Mouse (Mus musculus) T-cell, adult 66 days (primary cell): ENCODE measurements around the gene Tab2. TPM values are rescaled to one million over a fixed set of nuclear protein-coding genes. Genes with fewer than 3 reads are reported as not detected.

Experiments
- total RNA-seq, 2 experiments: library from RNA; stranded (reverse); gene quantifications; 3 replicates in 1 of 2; 4 replicates in 1 of 2; pipeline ENCODE4 v1.2.4; 2023

The Tab2 gene
- 100 to 1,000 TPM; 116 to 121 TPM for total RNA-seq

GRCm38 (mm10) chr10:7956228-7957001 lies at the start of gene Tab2:
TSS of gene Tab2 (minus strand) at chr10:7956230.

Other genes starting within 250 kb of the Tab2 start
- gene Katna1, start 230.2 kb downstream of the Tab2 start, total RNA-seq = 10 to 100 TPM; 53.1 to 62.0 TPM
- 10 to 100 TPM; 40.3 to 60.7 TPM for gene Ginm1, start 163.4 kb downstream of the Tab2 start, total RNA-seq
- 10 to 100 TPM; 71.0 to 71.6 TPM for gene Ppil4, start 163.3 kb downstream of the Tab2 start, total RNA-seq
- gene Zc3h12d, start 123.8 kb downstream of the Tab2 start, total RNA-seq = 10 to 100 TPM; 33.3 to 37.6 TPM